Mouse (Mus musculus) ES-E14 (cell line): ENCODE results near the gene Nbl1. TPM values are rescaled to one million over a fixed set of nuclear protein-coding genes. Genes with fewer than 3 reads are reported as not detected.

Source experiments
- DNase-seq: peaks from one replicate; pipeline ENCODE4 v3.0.0-alpha.2; 2013; ENCODE audit warnings: low read depth, low spot score
- H3K27ac ChIP-seq: 2 replicates; pipeline ENCODE4 v1.5.1; 2012; ENCODE audit warnings: low read depth, mild to moderate bottlenecking, low read length, moderate library complexity, mixed read lengths; ENCODE audit not compliant: poor library complexity, insufficient read depth, severe bottlenecking
- H3K36me3 ChIP-seq: 2 replicates; pipeline ENCODE4 v1.6.1; 2012; ENCODE audit warnings: mild to moderate bottlenecking, low read length, moderate library complexity, mixed read lengths; ENCODE audit not compliant: control insufficient read depth, poor library complexity, insufficient read depth, severe bottlenecking
- H3K4me1 ChIP-seq, 2 experiments: fragments of 150-350 bp in 1 of 2; sonication (generic) in 1 of 2; 2 replicates each; pipeline ENCODE4 v1.6.1; 2012; ENCODE audit warnings: low read length in 2 of 2, mild to moderate bottlenecking in 1 of 2, mixed read lengths in 1 of 2; ENCODE audit not compliant: control insufficient read depth in 2 of 2, insufficient read depth in 2 of 2, poor library complexity in 1 of 2
- H3K4me3 ChIP-seq, 2 experiments: fragments of 150-350 bp in 1 of 2; sonication (generic) in 1 of 2; 2 replicates each; pipeline ENCODE4 v1.5.1; 2012; ENCODE audit warnings: low read length in 2 of 2, low read depth in 1 of 2, mild to moderate bottlenecking in 1 of 2, mixed read lengths in 1 of 2; ENCODE audit not compliant: insufficient read depth in 1 of 2, poor library complexity in 1 of 2, severe bottlenecking in 1 of 2
- H3K9ac ChIP-seq: 2 replicates; pipeline ENCODE4 v1.6.1; 2012; ENCODE audit warnings: low read depth, mild to moderate bottlenecking, low read length, mixed read lengths; ENCODE audit not compliant: poor library complexity, insufficient read depth, severe bottlenecking
- H3K9me3 ChIP-seq: fragments of 150-350 bp; sonication (generic); 2 replicates; pipeline ENCODE4 v1.6.1; 2012; ENCODE audit warnings: low read depth, mild to moderate bottlenecking, low read length; ENCODE audit not compliant: control insufficient read depth, insufficient read depth
- CHD2 ChIP-seq: IDR thresholded peaks from 2 replicates; pipeline ENCODE4 v1.6.1; 2014; ENCODE audit warnings: mild to moderate bottlenecking, low read depth, low read length, inconsistent platforms
- HCFC1 ChIP-seq: IDR thresholded peaks from 2 replicates; pipeline ENCODE4 v1.6.1; 2012; ENCODE audit warnings: low read length, inconsistent platforms, borderline replicate concordance; ENCODE audit not compliant: insufficient read depth
- MAFK ChIP-seq: IDR thresholded peaks from 2 replicates; pipeline ENCODE4 v1.6.1; 2014; ENCODE audit warnings: mild to moderate bottlenecking, low read depth, low read length, inconsistent platforms; ENCODE audit not compliant: insufficient read depth
- ZC3H11A ChIP-seq: IDR thresholded peaks from 2 replicates; pipeline ENCODE4 v1.6.1; 2012; ENCODE audit warnings: low read depth, mild to moderate bottlenecking, inconsistent platforms, low read length, borderline replicate concordance
- ZNF384 ChIP-seq: IDR thresholded peaks from 2 replicates; pipeline ENCODE4 v1.6.1; 2012; ENCODE audit warnings: low read depth, low read length, inconsistent platforms
- in situ Hi-C, 2 experiments: fragments of 600-800 bp; cut with MboI; formaldehyde crosslinking; loops; one replicate each; pipeline ENCODE4 v1.15.1; 2025; ENCODE audit warnings: low sequenced_read_pairs in 2 of 2, inconsistent platforms in 1 of 2; ENCODE audit not compliant: unreplicated experiment in 2 of 2
- total RNA-seq: library from RNA; depleted of rRNA; stranded (reverse); fragments of 300-350 nt; gene quantifications from 2 replicates; pipeline ENCODE4 v1.2.3, GENCODE M21; 2012

The Nbl1 gene
- total RNA-seq, 1 experiment = 12.5 TPM

- no peak for TF ChIP-seq HCFC1
- no peak for TF ChIP-seq ZC3H11A
- TF ChIP-seq ZNF384 = no peak
- no peak for TF ChIP-seq MAFK
- no peak for TF ChIP-seq CHD2
- in situ Hi-C loops = no loop called here
- Histone ChIP-seq H3K4me1 (no peaks in the 10 kb centered on the region; a peak in 1 of 4 replicates), H3K4me3 (no peak overlapping the region), H3K27ac (no peak overlapping the region), H3K9me3 (no peaks in the 10 kb centered on the region), H3K36me3 (peaks cover 16% of the 10 kb centered on the region), H3K9ac (no peak overlapping the region)
- no peak for DNase-seq
Observed at GRCm38 (mm10) chr4:139105453-139105852, 12.7 kb upstream of the Nbl1 start.

GRCm38 (mm10) chr4:139101546-139101945 is 8.8 kb upstream of the Nbl1 start:
- DNase-seq = no peak
- Histone ChIP-seq H3K9me3 (no peaks in the 10 kb centered on the region), H3K27ac (no peak overlapping the region), H3K4me3 (no peak overlapping the region), H3K9ac (no peak overlapping the region), H3K36me3 (peaks cover 16% of the 10 kb centered on the region), H3K4me1 (no peaks in the 10 kb centered on the region)
- no peak for TF ChIP-seq ZNF384
- TF ChIP-seq HCFC1 = no peak
- TF ChIP-seq MAFK = no peak
- no peak for TF ChIP-seq ZC3H11A
- TF ChIP-seq CHD2 = no peak
- in situ Hi-C loops = no loop called here

GRCm38 (mm10) chr4:139100326-139100725 is 7.5 kb upstream of the Nbl1 start:
- Histone ChIP-seq H3K9ac (no peak overlapping the region), H3K4me1 (no peaks in the 10 kb centered on the region), H3K4me3 (no peak overlapping the region), H3K27ac (no peak overlapping the region), H3K9me3 (no peaks in the 10 kb centered on the region), H3K36me3 (peaks cover 16% of the 10 kb centered on the region)
- DNase-seq = no peak
- TF ChIP-seq ZC3H11A (no peak), ZNF384 (no peak), HCFC1 (no peak), MAFK (no peak)
- in situ Hi-C loops = no loop called here

- Histone ChIP-seq H3K27ac (no peak overlapping the region), H3K36me3 (no peaks in the 10 kb centered on the region), H3K9me3 (no peaks in the 10 kb centered on the region), H3K9ac (no peak overlapping the region), H3K4me1 (peaks cover 2 to 8% of the 10 kb centered on the region in 2 experiments; a peak in 3 of 4 replicates), H3K4me3 (no peak overlapping the region)
- in situ Hi-C loops = loop anchor here in 1 of 2 experiments (25.0 kb wide), 1 partner anchor 191 kb away; no protein-coding TSS in a partner anchor
- TF ChIP-seq ZNF384 (no peak), CHD2 (no peak), HCFC1 (no peak), MAFK (no peak), ZC3H11A (no peak)
- DNase-seq = no peak
Observed at GRCm38 (mm10) chr4:139096201-139096600, 3.4 kb upstream of the Nbl1 start.

GRCm38 (mm10) chr4:139095406-139095805 is 2.6 kb upstream of the Nbl1 start:
- Histone ChIP-seq H3K9me3 (no peaks in the 10 kb centered on the region), H3K4me3 (no peak overlapping the region), H3K9ac (no peak overlapping the region), H3K4me1 (peaks cover 2 to 10% of the 10 kb centered on the region in 2 experiments; a peak in 3 of 4 replicates), H3K36me3 (no peaks in the 10 kb centered on the region), H3K27ac (no peak overlapping the region)
- no peak for DNase-seq
- no peak for TF ChIP-seq HCFC1
- TF ChIP-seq CHD2 = no peak
- no peak for TF ChIP-seq ZNF384
- TF ChIP-seq MAFK = no peak
- TF ChIP-seq ZC3H11A = no peak
- in situ Hi-C loops = loop anchor here in 1 of 2 experiments (25.0 kb wide), 1 partner anchor 192 kb away; no protein-coding TSS in a partner anchor
